ENCODE assay signal across 17 mouse cellular contexts in genomic region chr11:34284124-34284808, GRCm38 (mm10). TPM values are rescaled to one million over a fixed set of nuclear protein-coding genes. Genes with fewer than 3 reads are reported as not detected.
DNase-seq lines count a peak whose midpoint lies in the region; ATAC-seq and TF ChIP-seq lines count a peak whose summit lies in the region.
"Had no signal": no experiment of that assay in that cellular context is flagged by ENCODE, and none has a peak within 500 bp of the region (broad histone marks: within the 10 kb centered on the region; RNA-seq: fewer than 3 reads in every experiment).

No protein-coding gene starts in this region.

- no peaks in the 10 kb centered on the region for H3K9me3 ChIP-seq in forebrain, embryonic 14.5 days (replicated peaks; ENCODE audit: control insufficient read depth, low read length)
- no peaks in the 10 kb centered on the region for H3K9me3 ChIP-seq in forebrain, embryonic 15.5 days
- H3K9me3 ChIP-seq in midbrain, embryonic 12.5 days, result no peaks in the 10 kb centered on the region
- no peaks in the 10 kb centered on the region for H3K9me3 ChIP-seq in midbrain, postnatal 0 days (ENCODE audit: low read length)
- no peaks in the 10 kb centered on the region for H3K9me3 ChIP-seq in hindbrain, embryonic 16.5 days (ENCODE audit: control insufficient read depth, low read length)
- H3K9me3 ChIP-seq: intestine, embryonic 15.5 days had no signal

- no peak for DNase-seq in forebrain, embryonic 14.5 days (ENCODE audit: low spot score)
- DNase-seq in midbrain, postnatal 0 days (ENCODE audit: low spot score), result no peak
- DNase-seq in cerebellum, postnatal 36 days, result no peak
- no peak for DNase-seq in heart, postnatal 36 days
- no peak for DNase-seq in left cerebral cortex, postnatal 14 days (ENCODE audit: low spot score in 2 of 2)
- DNase-seq: cerebellum, postnatal 10 days; heart, adult 11 months; liver; lung, adult 2 months; spleen, adult 18-20 months; thymus, postnatal 36 days had no signal

- H3K9ac ChIP-seq in forebrain, embryonic 14.5 days (ENCODE audit: low read length), result no peak overlapping the region
- no peak overlapping the region for H3K9ac ChIP-seq in forebrain, embryonic 15.5 days (replicated peaks)
- no peak overlapping the region for H3K9ac ChIP-seq in midbrain, embryonic 12.5 days (replicated peaks)
- H3K9ac ChIP-seq in midbrain, postnatal 0 days (replicated peaks; ENCODE audit: low read length, poor library complexity, severe bottlenecking), result no peak overlapping the region
- H3K9ac ChIP-seq in hindbrain, embryonic 16.5 days (ENCODE audit: low read depth, low read length), result no peak overlapping the region
- H3K9ac ChIP-seq: intestine, embryonic 15.5 days had no signal

- no peaks in the 10 kb centered on the region for H3K27me3 ChIP-seq in forebrain, embryonic 14.5 days (replicated peaks; ENCODE audit: control insufficient read depth, insufficient read depth, low read length)
- no peaks in the 10 kb centered on the region for H3K27me3 ChIP-seq in forebrain, embryonic 15.5 days
- peaks cover 88% of the 10 kb centered on the region for H3K27me3 ChIP-seq in midbrain, embryonic 12.5 days
- H3K27me3 ChIP-seq in midbrain, postnatal 0 days (ENCODE audit: insufficient read depth, low read length), result peaks cover 6% of the 10 kb centered on the region; the same call in 1 of the 2 replicates
- H3K27me3 ChIP-seq in hindbrain, embryonic 16.5 days (replicated peaks; ENCODE audit: control insufficient read depth, insufficient read depth, low read length), result no peaks in the 10 kb centered on the region
- H3K27me3 ChIP-seq: intestine, embryonic 15.5 days had no signal

- 18% methylated on average over 13 of the region's 13 CpGs for WGBS in forebrain, embryonic 14.5 days
- 20% methylated on average over 13 of the region's 13 CpGs for WGBS in forebrain, embryonic 15.5 days
- WGBS in midbrain, embryonic 12.5 days, result 17% methylated on average over 13 of the region's 13 CpGs
- WGBS in midbrain, postnatal 0 days, result 28% methylated on average over 13 of the region's 13 CpGs
- 21% methylated on average over 13 of the region's 13 CpGs for WGBS in hindbrain, embryonic 16.5 days

- no peaks in the 10 kb centered on the region for H3K4me1 ChIP-seq in forebrain, embryonic 14.5 days (ENCODE audit: control insufficient read depth, insufficient read depth, low read length)
- peaks cover 3% of the 10 kb centered on the region; the same call in 1 of the 2 replicates for H3K4me1 ChIP-seq in forebrain, embryonic 15.5 days
- peaks cover 8% of the 10 kb centered on the region for H3K4me1 ChIP-seq in midbrain, embryonic 12.5 days
- H3K4me1 ChIP-seq in midbrain, postnatal 0 days (ENCODE audit: insufficient read depth, low read length), result no peaks in the 10 kb centered on the region
- no peaks in the 10 kb centered on the region for H3K4me1 ChIP-seq in hindbrain, embryonic 16.5 days (ENCODE audit: control insufficient read depth, insufficient read depth, low read depth, low read length)
- H3K4me1 ChIP-seq: intestine, embryonic 15.5 days had no signal

- no peak overlapping the region for H3K27ac ChIP-seq in forebrain, embryonic 14.5 days (ENCODE audit: low read depth, low read length)
- H3K27ac ChIP-seq in forebrain, embryonic 15.5 days (replicated peaks), result no peak overlapping the region
- no peak overlapping the region for H3K27ac ChIP-seq in midbrain, embryonic 12.5 days (replicated peaks)
- no peak overlapping the region for H3K27ac ChIP-seq in midbrain, postnatal 0 days (ENCODE audit: low read depth, low read length)
- no peak overlapping the region for H3K27ac ChIP-seq in hindbrain, embryonic 16.5 days (ENCODE audit: low read depth, low read length)
- H3K27ac ChIP-seq: intestine, embryonic 15.5 days; layer of hippocampus, adult 2 months had no signal

- no peaks in the 10 kb centered on the region for H3K36me3 ChIP-seq in forebrain, embryonic 14.5 days (ENCODE audit: control insufficient read depth, insufficient read depth, low read length)
- H3K36me3 ChIP-seq in forebrain, embryonic 15.5 days, result no peaks in the 10 kb centered on the region
- H3K36me3 ChIP-seq in midbrain, embryonic 12.5 days, result no peaks in the 10 kb centered on the region
- no peaks in the 10 kb centered on the region for H3K36me3 ChIP-seq in midbrain, postnatal 0 days (ENCODE audit: insufficient read depth, low read length)
- no peaks in the 10 kb centered on the region for H3K36me3 ChIP-seq in hindbrain, embryonic 16.5 days (ENCODE audit: control insufficient read depth, insufficient read depth, low read length)
- H3K36me3 ChIP-seq: intestine, embryonic 15.5 days had no signal

- no peak overlapping the region for H3K4me3 ChIP-seq in forebrain, embryonic 14.5 days (ENCODE audit: low read depth, low read length)
- no peak overlapping the region for H3K4me3 ChIP-seq in forebrain, embryonic 15.5 days
- H3K4me3 ChIP-seq in midbrain, embryonic 12.5 days, result no peak overlapping the region
- H3K4me3 ChIP-seq in midbrain, postnatal 0 days (ENCODE audit: low read depth, low read length), result no peak overlapping the region
- no peak overlapping the region for H3K4me3 ChIP-seq in hindbrain, embryonic 16.5 days (ENCODE audit: low read length)
- H3K4me3 ChIP-seq: intestine, embryonic 15.5 days; layer of hippocampus, adult 2 months had no signal

- no peak for TF ChIP-seq CTCF in midbrain, postnatal 0 days (IDR thresholded peaks at IDR 0.05)

- H3K4me2 ChIP-seq in forebrain, embryonic 14.5 days (ENCODE audit: low read length), result no peak overlapping the region
- no peak overlapping the region for H3K4me2 ChIP-seq in forebrain, embryonic 15.5 days (replicated peaks)
- no peak overlapping the region for H3K4me2 ChIP-seq in midbrain, embryonic 12.5 days (replicated peaks)
- no peak overlapping the region for H3K4me2 ChIP-seq in midbrain, postnatal 0 days (ENCODE audit: low read depth, low read length, poor library complexity, severe bottlenecking)
- no peak overlapping the region for H3K4me2 ChIP-seq in hindbrain, embryonic 16.5 days (ENCODE audit: low read length)
- H3K4me2 ChIP-seq: intestine, embryonic 15.5 days had no signal

- ATAC-seq in forebrain, embryonic 14.5 days, result peak; percentile 32; the same call in 1 of the 2 replicates
- ATAC-seq in forebrain, embryonic 15.5 days (replicated peaks), result no peak
- peak; percentile 19; the same call in 1 of the 2 replicates for ATAC-seq in midbrain, embryonic 12.5 days (ENCODE audit: low FRiP score, low read depth)
- no peak for ATAC-seq in midbrain, postnatal 0 days (ENCODE audit: low FRiP score)
- peak; percentile 27; the same call in 1 of the 2 replicates for ATAC-seq in hindbrain, embryonic 16.5 days
- ATAC-seq: intestine, embryonic 15.5 days had no signal

- intact Hi-C loops in heart, postnatal 36 days (cut with DNase I), result no loop called here
- intact Hi-C loops in left cerebral cortex, postnatal 14 days (cut with DNase I), result no loop called here

RNA-seq across cellular contexts. Expression of gene Fam196b, which starts 30.4 kb away (rescaled TPM):
- polyA plus RNA-seq in forebrain, embryonic 14.5 days (2014; fragmentation: Nextera tagmentation; extraction: Ambion mirVana), result 1.4 and 1.6 TPM in 2 replicates
- polyA plus RNA-seq in forebrain, embryonic 15.5 days (2015; fragmentation: Nextera tagmentation; extraction: Ambion mirVana), result 1.9 and 2.2 TPM in 2 replicates
- polyA plus RNA-seq in midbrain, embryonic 12.5 days (2016; fragmentation: Nextera tagmentation; extraction: Ambion mirVana), result 1.1 and 1.3 TPM in 2 replicates
- total RNA-seq in midbrain, postnatal 0 days (2014; rRNA removed), result 9.2 and 10.1 TPM in 2 replicates
- polyA plus RNA-seq in midbrain, postnatal 0 days (2015; fragmentation: Nextera tagmentation; extraction: Ambion mirVana), result 3.2 and 3.4 TPM in 2 replicates
- 3.6 and 5.1 TPM in 2 replicates for polyA plus RNA-seq in hindbrain, embryonic 16.5 days (2015; fragmentation: Nextera tagmentation; extraction: Ambion mirVana)
- not detected for total RNA-seq in heart, postnatal 36 days (2021)
- total RNA-seq in left cerebral cortex, postnatal 14 days (2021), result 1 to 10 TPM; 1.0 to 1.6 TPM
- total RNA-seq: adrenal gland, adult 18-20 months had no signal

Comparison
In these comparisons a context has a peak if more than half of its experiments do, and no peak if none do; other contexts are left out.
1. ATAC-seq: peak in forebrain, embryonic 14.5 days (single experiment), midbrain, embryonic 12.5 days (single experiment) and hindbrain, embryonic 16.5 days (single experiment); none in forebrain, embryonic 15.5 days (single experiment) and midbrain, postnatal 0 days (single experiment).